In the genomic region with DNA sequence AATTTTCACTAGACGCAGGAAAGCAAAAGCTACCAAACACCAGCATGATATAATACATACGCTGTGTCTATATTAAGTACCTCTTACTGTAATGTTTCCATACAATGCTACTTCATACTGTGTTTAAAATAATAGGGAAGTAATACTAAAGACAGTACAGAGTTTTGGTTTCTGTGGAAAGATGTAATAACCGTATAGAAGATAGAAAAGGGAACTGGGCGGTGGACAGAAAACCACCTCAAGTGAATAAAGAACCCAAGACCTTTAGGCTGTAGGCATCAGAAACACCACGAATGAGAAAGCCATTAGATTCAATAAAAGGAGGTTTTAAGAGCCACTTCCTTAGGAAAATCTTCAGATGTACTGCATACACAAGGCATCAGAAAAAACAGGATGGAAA, we compare ENCODE assay signal across 26 mouse cellular contexts. TPM values are rescaled to one million over a fixed set of nuclear protein-coding genes. Genes with fewer than 3 reads are reported as not detected.
DNase-seq lines count a peak whose midpoint lies in the region; ATAC-seq lines count a peak whose summit lies in the region.
"Had no signal": no experiment of that assay in that cellular context is flagged by ENCODE, and none has a peak within 500 bp of the region (broad histone marks: within the 10 kb centered on the region; RNA-seq: fewer than 3 reads in every experiment).

No protein-coding gene starts in this region.

- DNase-seq in spleen, postnatal 36 days (ENCODE audit: low spot score in 2 of 2) = peak; percentile 25 to 37
- DNase-seq in spleen, adult 18-20 months = no peak
- no peak for DNase-seq in embryo, embryonic 10.5 days (ENCODE audit: low spot score)
- DNase-seq in adrenal gland, adult 8-10 months = no peak
- no peak for DNase-seq in cerebellum, postnatal 10 days
- DNase-seq: adrenal gland, postnatal 25 days; cerebellum, adult 11-12 months; cerebellum, adult 9-11 months; gastrocnemius, postnatal 25 days; heart, adult 18-20 months; heart, postnatal 36 days; kidney, adult 11 months; kidney, postnatal 25 days; left cerebral cortex, postnatal 4 days; liver, embryonic 13.5 days; lung, adult 18-20 months; right cerebral cortex, postnatal 4 days; thymus, adult 18-20 months; thymus, postnatal 25 days had no signal

- ATAC-seq in granulocyte monocyte progenitor cell, adult 5-6 weeks (replicated peaks; ENCODE audit: poor library complexity, severe bottlenecking) = peak; percentile 70
- ATAC-seq in monocyte, adult 5-6 weeks (replicated peaks; ENCODE audit: insufficient number of reproducible peaks, low FRiP score, low TSS enrichment, poor library complexity, severe bottlenecking) = peak; percentile 51
- ATAC-seq: forebrain, embryonic 14.5 days; inflammation-experienced regulatory T-cells, adult 6 months; lung, postnatal 0 days; midbrain, embryonic 16.5 days; Patski had no signal

RNA-seq across cellular contexts. Expression of gene Fbxo4, which starts 3.4 kb away (rescaled TPM):
- 13.8 and 21.4 TPM in 2 replicates for total RNA-seq in granulocyte monocyte progenitor cell, adult 5-6 weeks (2014; fragmentation: Nextera tagmentation)
- 8.3 and 12.3 TPM in 2 replicates for total RNA-seq in granulocyte monocyte progenitor cell, adult 5-6 weeks (2017)
- total RNA-seq in monocyte, adult 5-6 weeks (2017) = 56.9 to 70.4 TPM (median 70.4 TPM) in 3 replicates
- total RNA-seq in adrenal gland, adult 8-10 months (2022) = 10 to 100 TPM; 21.0 to 24.8 (median 23.3) TPM

RNA-seq across cellular contexts. Expression of gene AW549877, which starts 12.8 kb away (rescaled TPM):
- total RNA-seq in granulocyte monocyte progenitor cell, adult 5-6 weeks (2014; fragmentation: Nextera tagmentation) = 23.5 and 24.1 TPM in 2 replicates
- 9.4 and 11.6 TPM in 2 replicates for total RNA-seq in granulocyte monocyte progenitor cell, adult 5-6 weeks (2017)
- 26.6 to 35.5 TPM (median 28.0 TPM) in 3 replicates for total RNA-seq in monocyte, adult 5-6 weeks (2017)
- total RNA-seq in adrenal gland, adult 8-10 months (2022) = 10 to 100 TPM; 53.7 to 68.1 (median 56.5) TPM

RNA-seq across cellular contexts. Expression of gene Oxct1, which starts 43.5 kb away (rescaled TPM):
- total RNA-seq in granulocyte monocyte progenitor cell, adult 5-6 weeks (2014; fragmentation: Nextera tagmentation) = 65.6 and 66.0 TPM in 2 replicates
- 262 and 276 TPM in 2 replicates for total RNA-seq in granulocyte monocyte progenitor cell, adult 5-6 weeks (2017)
- 56.3 to 89.6 TPM (median 68.8 TPM) in 3 replicates for total RNA-seq in monocyte, adult 5-6 weeks (2017)
- 100 to 1,000 TPM; 108 to 155 (median 147) TPM for total RNA-seq in adrenal gland, adult 8-10 months (2022)

Comparison
In these comparisons a context has a peak if more than half of its experiments do, and no peak if none do; other contexts are left out.
1. DNase-seq: peak in spleen, postnatal 36 days (2 of 2); none in spleen, adult 18-20 months (0 of 2), embryo, embryonic 10.5 days (single experiment), adrenal gland, adult 8-10 months (single experiment) and cerebellum, postnatal 10 days (0 of 2).